Mouse (Mus musculus): ENCODE measurements around the gene Mrap. TPM values are rescaled to one million over a fixed set of nuclear protein-coding genes. Genes with fewer than 3 reads are reported as not detected.

The Mrap gene
- polyA plus RNA-seq, 1 experiment from 2014 or later, result not detected

DNA sequence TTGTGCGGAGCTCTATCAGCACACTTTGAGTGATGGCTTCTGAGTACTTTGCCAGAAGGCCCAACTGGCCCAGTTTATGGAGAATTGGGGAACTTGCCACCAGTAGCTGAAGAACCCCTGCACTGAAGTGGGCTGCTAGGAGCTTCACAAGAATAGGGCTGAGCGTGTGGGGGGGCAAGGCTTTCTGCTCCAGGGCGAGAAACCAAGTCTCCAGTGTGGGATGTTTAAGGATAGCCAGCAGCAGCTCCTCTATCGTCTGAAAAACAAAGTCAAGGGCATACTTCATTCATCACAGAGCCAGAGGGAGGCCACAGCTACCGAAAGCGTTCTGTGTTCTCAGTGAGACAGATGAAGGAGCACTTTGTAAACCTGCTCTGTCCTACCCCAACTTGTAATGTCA is 36.6 kb downstream of the Mrap start:
- Histone ChIP-seq H3K27ac (ENCODE audit: low read length) (no peak overlapping the region), H3K4me2 (ENCODE audit: low read length) (no peak overlapping the region), H3K4me3 (replicated peaks; ENCODE audit: low read length) (no peak overlapping the region), H3K4me1 (replicated peaks; ENCODE audit: control insufficient read depth, insufficient read depth, low read length) (no peaks in the 10 kb centered on the region), H3K9me3 (ENCODE audit: control insufficient read depth, low read length) (no peaks in the 10 kb centered on the region), H3K27me3 (replicated peaks; ENCODE audit: control insufficient read depth, insufficient read depth, low read length) (no peaks in the 10 kb centered on the region), H3K9ac (replicated peaks; ENCODE audit: low read depth, low read length) (no peak overlapping the region), H3K36me3 (ENCODE audit: control insufficient read depth, insufficient read depth) (peaks cover 23% of the 10 kb centered on the region)
- ATAC-seq, result no peak
- 89% methylated on average over 6 of the region's 6 CpGs for WGBS

- Histone ChIP-seq H3K4me2 (ENCODE audit: low read length) (no peak overlapping the region), H3K9ac (replicated peaks; ENCODE audit: low read depth, low read length) (no peak overlapping the region), H3K4me3 (replicated peaks; ENCODE audit: low read length) (no peak overlapping the region), H3K36me3 (ENCODE audit: control insufficient read depth, insufficient read depth) (peaks cover 21% of the 10 kb centered on the region), H3K27me3 (replicated peaks; ENCODE audit: control insufficient read depth, insufficient read depth, low read length) (no peaks in the 10 kb centered on the region), H3K9me3 (ENCODE audit: control insufficient read depth, low read length) (no peaks in the 10 kb centered on the region), H3K4me1 (replicated peaks; ENCODE audit: control insufficient read depth, insufficient read depth, low read length) (no peaks in the 10 kb centered on the region), H3K27ac (ENCODE audit: low read length) (no peak overlapping the region)
- ATAC-seq, result no peak
- WGBS, result 84% methylated on average over 10 of the region's 10 CpGs
Observed at GRCm38 (mm10) chr16:90775946-90776520, 38.0 kb downstream of the Mrap start.

GRCm38 (mm10) chr16:90779783-90780182 is 41.8 kb downstream of the Mrap start:
- peaks cover 9% of the 10 kb centered on the region for H3K36me3 ChIP-seq (ENCODE audit: control insufficient read depth, insufficient read depth)
- no peak for ATAC-seq
- H3K9ac ChIP-seq (replicated peaks; ENCODE audit: low read depth, low read length), result no peak overlapping the region
- no peak overlapping the region for H3K27ac ChIP-seq (ENCODE audit: low read length)
- H3K4me3 ChIP-seq (replicated peaks; ENCODE audit: low read length), result no peak overlapping the region
- no peak overlapping the region for H3K4me2 ChIP-seq (ENCODE audit: low read length)
- H3K4me1 ChIP-seq (replicated peaks; ENCODE audit: control insufficient read depth, insufficient read depth, low read length), result no peaks in the 10 kb centered on the region
- H3K9me3 ChIP-seq (ENCODE audit: control insufficient read depth, low read length), result no peaks in the 10 kb centered on the region
- WGBS, result 84% methylated on average over 11 of the region's 11 CpGs
- no peaks in the 10 kb centered on the region for H3K27me3 ChIP-seq (replicated peaks; ENCODE audit: control insufficient read depth, insufficient read depth, low read length)

DNA sequence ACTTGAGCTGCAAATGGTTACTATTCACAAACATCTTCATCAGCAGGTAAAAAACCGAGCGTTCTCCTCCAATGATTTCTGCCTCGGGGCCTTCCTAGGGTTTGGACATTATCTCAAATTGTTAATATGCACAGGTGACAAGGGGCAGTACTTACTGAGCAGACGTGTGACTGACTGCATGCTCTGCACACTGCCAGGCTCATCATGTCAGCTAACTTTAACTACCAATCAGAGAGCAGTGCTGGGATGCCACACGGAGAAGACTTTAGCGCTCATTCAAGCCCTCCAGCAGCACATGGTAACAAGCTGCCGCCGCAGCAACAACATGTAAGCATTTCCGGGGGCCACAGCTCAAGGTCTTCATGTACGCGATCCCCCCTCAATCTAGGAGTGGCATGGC is 45.3 kb downstream of the Mrap start:
- ATAC-seq, result no peak
- H3K36me3 ChIP-seq (ENCODE audit: control insufficient read depth, insufficient read depth), result peaks cover 16% of the 10 kb centered on the region
- WGBS, result 93% methylated on average over 11 of the region's 11 CpGs

GRCm38 (mm10) chr16:90785257-90785656 is 47.2 kb downstream of the Mrap start:
- Histone ChIP-seq H3K4me2 (ENCODE audit: low read length) (no peak overlapping the region), H3K36me3 (ENCODE audit: control insufficient read depth, insufficient read depth) (peaks cover 26% of the 10 kb centered on the region), H3K9me3 (ENCODE audit: control insufficient read depth, low read length) (no peaks in the 10 kb centered on the region), H3K9ac (replicated peaks; ENCODE audit: low read depth, low read length) (no peak overlapping the region), H3K4me3 (replicated peaks; ENCODE audit: low read length) (no peak overlapping the region), H3K27me3 (replicated peaks; ENCODE audit: control insufficient read depth, insufficient read depth, low read length) (no peaks in the 10 kb centered on the region), H3K27ac (ENCODE audit: low read length) (no peak overlapping the region), H3K4me1 (replicated peaks; ENCODE audit: control insufficient read depth, insufficient read depth, low read length) (no peaks in the 10 kb centered on the region)
- no peak for ATAC-seq
- WGBS, result 93% methylated on average over 4 of the region's 4 CpGs

More for the DNA sequence above, 45.3 kb downstream of the Mrap start:
- Histone ChIP-seq H3K27ac (ENCODE audit: low read length) (no peak overlapping the region), H3K27me3 (replicated peaks; ENCODE audit: control insufficient read depth, insufficient read depth, low read length) (no peaks in the 10 kb centered on the region), H3K4me2 (ENCODE audit: low read length) (no peak overlapping the region), H3K9ac (replicated peaks; ENCODE audit: low read depth, low read length) (no peak overlapping the region), H3K4me1 (replicated peaks; ENCODE audit: control insufficient read depth, insufficient read depth, low read length) (no peaks in the 10 kb centered on the region), H3K9me3 (ENCODE audit: control insufficient read depth, low read length) (no peaks in the 10 kb centered on the region), H3K4me3 (replicated peaks; ENCODE audit: low read length) (no peak overlapping the region)

DNA sequence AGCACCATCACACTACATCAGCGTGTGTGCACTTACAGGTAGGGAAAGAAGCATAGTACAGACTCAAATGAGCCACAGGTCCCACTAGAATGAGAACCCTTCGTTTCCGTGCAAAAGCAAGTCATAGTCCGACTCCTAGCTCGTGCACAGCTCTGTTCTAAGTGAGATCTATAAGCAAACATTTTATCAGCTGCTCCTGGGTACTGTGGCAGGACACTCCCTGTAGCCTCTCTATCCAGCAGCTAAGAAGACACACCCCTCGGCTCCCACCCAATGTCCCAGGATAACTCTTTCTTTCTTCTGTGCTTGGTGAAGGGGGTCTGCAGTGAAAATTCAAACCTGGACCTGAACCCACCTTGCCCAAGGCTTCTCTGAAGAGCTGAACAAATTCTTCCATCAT is 50.6 kb downstream of the Mrap start:
- ATAC-seq, result no peak
- H3K4me2 ChIP-seq (ENCODE audit: low read length), result no peak overlapping the region
- H3K4me1 ChIP-seq (replicated peaks; ENCODE audit: control insufficient read depth, insufficient read depth, low read length), result no peaks in the 10 kb centered on the region
- peaks cover 32% of the 10 kb centered on the region for H3K36me3 ChIP-seq (ENCODE audit: control insufficient read depth, insufficient read depth)
- H3K27me3 ChIP-seq (replicated peaks; ENCODE audit: control insufficient read depth, insufficient read depth, low read length), result no peaks in the 10 kb centered on the region
- 90% methylated on average over 6 of the region's 6 CpGs for WGBS
- no peak overlapping the region for H3K9ac ChIP-seq (replicated peaks; ENCODE audit: low read depth, low read length)
- H3K27ac ChIP-seq (ENCODE audit: low read length), result no peak overlapping the region
- no peaks in the 10 kb centered on the region for H3K9me3 ChIP-seq (ENCODE audit: control insufficient read depth, low read length)
- no peak overlapping the region for H3K4me3 ChIP-seq (replicated peaks; ENCODE audit: low read length)

DNA sequence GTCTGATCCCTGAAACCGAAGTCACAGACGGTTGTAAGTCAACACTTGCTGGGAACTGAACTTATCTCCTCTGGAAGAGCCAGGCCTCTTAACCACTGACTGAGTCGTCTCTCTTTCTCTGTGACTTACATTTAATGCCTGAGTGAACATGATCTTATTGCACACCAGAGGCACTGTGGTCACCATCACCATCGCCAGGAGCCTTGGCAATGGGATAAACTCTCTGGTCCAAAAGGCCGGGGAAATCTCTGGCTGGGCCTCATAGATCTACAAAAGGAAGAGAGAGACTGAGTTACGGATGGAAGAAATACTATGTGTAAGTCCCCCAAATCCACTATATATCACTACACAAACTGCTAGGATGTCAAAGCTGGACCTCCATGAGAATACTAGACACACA is 52.9 kb downstream of the Mrap start:
- H3K27ac ChIP-seq (ENCODE audit: low read length), result no peak overlapping the region
- H3K4me3 ChIP-seq (replicated peaks; ENCODE audit: low read length), result no peak overlapping the region
- no peaks in the 10 kb centered on the region for H3K4me1 ChIP-seq (replicated peaks; ENCODE audit: control insufficient read depth, insufficient read depth, low read length)
- H3K27me3 ChIP-seq (replicated peaks; ENCODE audit: control insufficient read depth, insufficient read depth, low read length), result no peaks in the 10 kb centered on the region
- no peak overlapping the region for H3K4me2 ChIP-seq (ENCODE audit: low read length)
- no peak overlapping the region for H3K9ac ChIP-seq (replicated peaks; ENCODE audit: low read depth, low read length)
- ATAC-seq, result no peak
- WGBS, result 92% methylated on average over 6 of the region's 6 CpGs
- peaks cover 39% of the 10 kb centered on the region for H3K36me3 ChIP-seq (ENCODE audit: control insufficient read depth, insufficient read depth)
- H3K9me3 ChIP-seq (ENCODE audit: control insufficient read depth, low read length), result no peaks in the 10 kb centered on the region

DNA sequence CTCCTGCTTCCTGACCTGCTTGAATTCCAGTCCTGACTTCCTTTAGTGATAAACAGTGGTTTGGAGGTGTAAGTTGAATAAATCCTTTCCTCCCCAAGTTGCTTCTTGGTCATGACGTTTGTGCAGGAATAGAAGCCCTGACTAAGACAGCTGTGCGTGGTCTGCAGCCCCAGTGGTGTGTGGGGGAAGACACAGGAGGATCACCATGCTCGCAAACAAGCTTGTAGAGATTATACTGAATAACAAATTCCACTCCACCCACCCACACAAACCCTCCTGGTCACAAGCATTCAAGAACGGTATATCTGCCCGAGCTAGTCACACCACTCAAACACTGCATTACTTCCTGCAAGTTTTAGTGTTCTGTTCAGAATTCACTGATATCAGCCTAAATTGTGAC is 54.1 kb downstream of the Mrap start:
- Histone ChIP-seq H3K4me3 (replicated peaks; ENCODE audit: low read length) (no peak overlapping the region), H3K36me3 (ENCODE audit: control insufficient read depth, insufficient read depth) (peaks cover 38% of the 10 kb centered on the region), H3K4me1 (replicated peaks; ENCODE audit: control insufficient read depth, insufficient read depth, low read length) (no peaks in the 10 kb centered on the region), H3K9me3 (ENCODE audit: control insufficient read depth, low read length) (no peaks in the 10 kb centered on the region), H3K27me3 (replicated peaks; ENCODE audit: control insufficient read depth, insufficient read depth, low read length) (no peaks in the 10 kb centered on the region), H3K4me2 (ENCODE audit: low read length) (no peak overlapping the region), H3K9ac (replicated peaks; ENCODE audit: low read depth, low read length) (no peak overlapping the region), H3K27ac (ENCODE audit: low read length) (no peak overlapping the region)
- 93% methylated on average over 5 of the region's 5 CpGs for WGBS
- no peak for ATAC-seq

DNA sequence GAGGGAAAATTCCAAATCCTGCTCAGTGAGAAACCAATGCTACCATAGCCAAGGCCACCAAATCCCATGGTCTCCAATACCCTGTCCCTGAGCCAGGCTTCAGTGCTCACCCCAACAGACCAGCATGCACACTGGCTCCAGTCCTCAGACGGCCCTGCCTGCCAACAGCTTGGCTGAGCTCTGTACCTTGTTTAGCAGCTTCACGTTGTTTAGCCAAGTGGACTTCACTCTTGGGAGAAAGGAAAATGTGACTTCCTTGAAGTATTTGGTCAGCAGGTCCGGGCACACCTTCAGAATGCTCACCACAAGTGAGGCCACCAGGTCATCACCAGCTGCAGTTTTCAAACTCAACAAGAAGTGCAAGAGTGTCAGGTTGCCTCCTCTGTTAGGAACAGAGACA is 54.5 kb downstream of the Mrap start:
- no peak overlapping the region for H3K4me2 ChIP-seq (ENCODE audit: low read length)
- no peaks in the 10 kb centered on the region for H3K4me1 ChIP-seq (replicated peaks; ENCODE audit: control insufficient read depth, insufficient read depth, low read length)
- no peak overlapping the region for H3K27ac ChIP-seq (ENCODE audit: low read length)
- H3K4me3 ChIP-seq (replicated peaks; ENCODE audit: low read length), result no peak overlapping the region
- no peak overlapping the region for H3K9ac ChIP-seq (replicated peaks; ENCODE audit: low read depth, low read length)
- 80% methylated on average over 3 of the region's 3 CpGs for WGBS
- peaks cover 34% of the 10 kb centered on the region for H3K36me3 ChIP-seq (ENCODE audit: control insufficient read depth, insufficient read depth)
- no peaks in the 10 kb centered on the region for H3K9me3 ChIP-seq (ENCODE audit: control insufficient read depth, low read length)
- no peaks in the 10 kb centered on the region for H3K27me3 ChIP-seq (replicated peaks; ENCODE audit: control insufficient read depth, insufficient read depth, low read length)
- ATAC-seq, result no peak

DNA sequence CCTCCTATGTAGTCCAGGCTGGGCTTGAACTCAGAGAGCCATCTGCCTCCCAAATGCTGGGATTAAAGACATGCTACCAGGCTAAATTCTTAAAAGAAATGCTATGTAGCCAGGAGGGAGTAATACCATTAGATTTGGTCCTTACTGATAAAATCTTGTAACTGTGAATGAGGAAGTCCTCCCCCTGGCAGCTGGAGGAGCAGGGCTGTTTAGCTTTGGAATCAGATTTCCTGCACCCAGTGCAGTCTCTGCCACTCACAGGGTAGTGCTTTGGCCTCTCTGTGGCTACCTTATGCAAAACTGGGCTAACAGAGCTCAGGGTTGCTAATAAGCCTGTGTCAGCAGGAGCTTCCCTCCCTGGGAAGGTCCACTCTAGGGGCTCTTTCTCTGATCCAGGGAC is 56.7 kb downstream of the Mrap start:
- H3K27ac ChIP-seq (ENCODE audit: low read length), result no peak overlapping the region
- H3K27me3 ChIP-seq (replicated peaks; ENCODE audit: control insufficient read depth, insufficient read depth, low read length), result no peaks in the 10 kb centered on the region
- no peak for ATAC-seq
- H3K9ac ChIP-seq (replicated peaks; ENCODE audit: low read depth, low read length), result no peak overlapping the region
- H3K9me3 ChIP-seq (ENCODE audit: control insufficient read depth, low read length), result no peaks in the 10 kb centered on the region
- no peaks in the 10 kb centered on the region for H3K4me1 ChIP-seq (replicated peaks; ENCODE audit: control insufficient read depth, insufficient read depth, low read length)
- peaks cover 23% of the 10 kb centered on the region for H3K36me3 ChIP-seq (ENCODE audit: control insufficient read depth, insufficient read depth)
- H3K4me3 ChIP-seq (replicated peaks; ENCODE audit: low read length), result no peak overlapping the region
- H3K4me2 ChIP-seq (ENCODE audit: low read length), result no peak overlapping the region
